Mouse (Mus musculus): ENCODE measurements around the gene Mgst2.

GRCm38 (mm10) chr3:51660821-51661276 is 689 bp downstream of the Mgst2 start:
- TF ChIP-seq POLR2A (IDR thresholded peaks at IDR 0.05; ENCODE audit: low read depth, low read length) (no peak), CTCF (IDR thresholded peaks at IDR 0.05; ENCODE audit: extremely low read depth, insufficient read depth, insufficient read length, insufficient replicate concordance) (no peak)

All from spleen, adult 2 months (tissue).